Mouse (Mus musculus) limb, embryonic 14.5 days (tissue): ENCODE results near the gene Cep295nl. TPM values are rescaled to one million over a fixed set of nuclear protein-coding genes. Genes with fewer than 3 reads are reported as not detected.

Experiments used
- ATAC-seq: fragments of 200-750 bp; cut with Nextera tagmentation; 2 replicates; pipeline ENCODE4 v1.8.0; 2017; ENCODE audit warnings: low read depth, moderate number of reproducible peaks, moderate TSS enrichment; ENCODE audit not compliant: low FRiP score
- DNase-seq: peaks from one replicate; pipeline ENCODE4 v3.0.0-alpha.2; 2015; ENCODE audit warnings: low spot score
- H3K27ac ChIP-seq: fragments of 300-500 bp; sonication (generic); replicated peaks from 2 replicates; pipeline ENCODE4 v1.5.1; 2014; ENCODE audit warnings: low read depth, mild to moderate bottlenecking, low read length, moderate library complexity, mixed read lengths
- H3K27me3 ChIP-seq: fragments of 300-500 bp; sonication (generic); 2 replicates; pipeline ENCODE4 v1.6.1; 2014; ENCODE audit warnings: low read length, mixed read lengths; ENCODE audit not compliant: control insufficient read depth, insufficient read depth
- H3K36me3 ChIP-seq: fragments of 300-500 bp; sonication (generic); 2 replicates; pipeline ENCODE4 v1.6.1; 2014; ENCODE audit warnings: mild to moderate bottlenecking, low read length, moderate library complexity, mixed read lengths; ENCODE audit not compliant: control insufficient read depth, insufficient read depth
- H3K4me1 ChIP-seq: fragments of 300-500 bp; sonication (generic); 2 replicates; pipeline ENCODE4 v1.6.1; 2014; ENCODE audit warnings: antibody characterized with exemption, low read length, mixed read lengths; ENCODE audit not compliant: control insufficient read depth, insufficient read depth
- H3K4me2 ChIP-seq: fragments of 300-500 bp; sonication (generic); replicated peaks from 2 replicates; pipeline ENCODE4 v1.6.1; 2014; ENCODE audit warnings: low read depth, mild to moderate bottlenecking, low read length, moderate library complexity; ENCODE audit not compliant: severe bottlenecking
- H3K4me3 ChIP-seq: fragments of 300-500 bp; sonication (generic); replicated peaks from 2 replicates; pipeline ENCODE4 v1.5.1; 2014; ENCODE audit warnings: low read length
- H3K9ac ChIP-seq: fragments of 300-500 bp; sonication (generic); 2 replicates; pipeline ENCODE4 v1.6.1; 2014; ENCODE audit warnings: mild to moderate bottlenecking, low read depth, low read length, moderate library complexity; ENCODE audit not compliant: severe bottlenecking
- H3K9me3 ChIP-seq: fragments of 300-500 bp; sonication (generic); 2 replicates; pipeline ENCODE4 v1.6.1; 2016; ENCODE audit warnings: low read length; ENCODE audit not compliant: control insufficient read depth
- POLR2A ChIP-seq: fragments of 200-500 bp; IDR thresholded peaks from 2 replicates; pipeline ENCODE4 v1.8.0; 2012; ENCODE audit warnings: inconsistent platforms, mild to moderate bottlenecking, moderate library complexity, borderline replicate concordance; ENCODE audit not compliant: insufficient read depth, insufficient read length; ENCODE audit errors: extremely low read depth
- WGBS: fragments of 180-500 bp; shearing (Covaris S2); extraction: QIAGEN DNeasy Blood & Tissue Kit; methylation state at CpG from one replicate; pipeline ENCODE4 v1.1.7; 2014; 5-methylcytosine and 5-hydroxymethylcytosine counted together
- polyA plus RNA-seq, 2 experiments: library from polyadenylated mRNA; depleted of rRNA in 1 of 2; stranded (reverse) in 1 of 2; unstranded in 1 of 2; fragments of >200 nt; fragmentation: Nextera tagmentation in 1 of 2; extraction: Ambion mirVana in 1 of 2; gene quantifications; 2 replicates each; pipeline versions ENCODE4 v1.2.1 to v1.2.3; 2012 to 2014

The Cep295nl gene
- polyA plus RNA-seq, 2 experiments: 0.85 to 1.3 TPM

GRCm38 (mm10) chr11:118375881-118376280 lies 33.6 kb upstream of the Cep295nl start:
- peaks cover 25% of the 10 kb centered on the region for H3K4me1 ChIP-seq
- no peak overlapping the region for H3K27ac ChIP-seq
- no peak for TF ChIP-seq POLR2A
- no peak overlapping the region for H3K4me3 ChIP-seq
- H3K36me3 ChIP-seq: no peaks in the 10 kb centered on the region
- H3K9ac ChIP-seq: no peak overlapping the region
- ATAC-seq: no peak
- H3K27me3 ChIP-seq: no peaks in the 10 kb centered on the region
- peak; percentile 66 for DNase-seq
- WGBS: 75% methylated on average over 5 of the region's 5 CpGs
- no peak overlapping the region for H3K4me2 ChIP-seq
- no peaks in the 10 kb centered on the region for H3K9me3 ChIP-seq

GRCm38 (mm10) chr11:118375461-118375860 lies 33.2 kb upstream of the Cep295nl start:
- WGBS: 70% methylated on average over 8 of the region's 8 CpGs
- Histone ChIP-seq H3K4me1 (peaks cover 25% of the 10 kb centered on the region), H3K27me3 (no peaks in the 10 kb centered on the region), H3K4me2 (no peak overlapping the region), H3K9me3 (no peaks in the 10 kb centered on the region), H3K4me3 (no peak overlapping the region), H3K36me3 (no peaks in the 10 kb centered on the region), H3K9ac (no peak overlapping the region), H3K27ac (no peak overlapping the region)
- ATAC-seq: 0 out of 2 replicates have a peak, but pooled peaks have one; percentile 34
- no peak for DNase-seq
- no peak for TF ChIP-seq POLR2A

- no peak overlapping the region for H3K9ac ChIP-seq
- no peak overlapping the region for H3K27ac ChIP-seq
- no peak overlapping the region for H3K4me3 ChIP-seq
- H3K4me1 ChIP-seq: peaks cover 25% of the 10 kb centered on the region
- TF ChIP-seq POLR2A: no peak
- H3K27me3 ChIP-seq: no peaks in the 10 kb centered on the region
- H3K9me3 ChIP-seq: no peaks in the 10 kb centered on the region
- no peak for ATAC-seq
- no peak for DNase-seq
- no peak overlapping the region for H3K4me2 ChIP-seq
- no peaks in the 10 kb centered on the region for H3K36me3 ChIP-seq
These were observed 32.7 kb upstream of the Cep295nl start for GRCm38 (mm10) chr11:118375006-118375405.

GRCm38 (mm10) chr11:118374506-118374905 lies 32.2 kb upstream of the Cep295nl start:
- ATAC-seq: no peak

GRCm38 (mm10) chr11:118372641-118373040 lies 30.3 kb upstream of the Cep295nl start:
- H3K9ac ChIP-seq: no peak overlapping the region
- no peak for TF ChIP-seq POLR2A
- H3K27ac ChIP-seq: peak overlapping the region; percentile 79
- DNase-seq: peak; percentile 47
- no peak overlapping the region for H3K4me2 ChIP-seq
- H3K27me3 ChIP-seq: no peaks in the 10 kb centered on the region
- ATAC-seq: no peak
- H3K36me3 ChIP-seq: no peaks in the 10 kb centered on the region
- 38% methylated on average over 7 of the region's 7 CpGs for WGBS
- peaks cover 25% of the 10 kb centered on the region for H3K4me1 ChIP-seq
- H3K4me3 ChIP-seq: no peak overlapping the region
- no peaks in the 10 kb centered on the region for H3K9me3 ChIP-seq

More at GRCm38 (mm10) chr11:118374506-118374905, 32.2 kb upstream of the Cep295nl start:
- no peak for DNase-seq
- Histone ChIP-seq H3K4me3 (no peak overlapping the region), H3K9me3 (no peaks in the 10 kb centered on the region), H3K27me3 (no peaks in the 10 kb centered on the region), H3K4me2 (no peak overlapping the region), H3K4me1 (peaks cover 25% of the 10 kb centered on the region), H3K36me3 (no peaks in the 10 kb centered on the region), H3K27ac (no peak overlapping the region), H3K9ac (no peak overlapping the region)
- 66% methylated on average over 5 of the region's 5 CpGs for WGBS
- no peak for TF ChIP-seq POLR2A

- H3K9ac ChIP-seq: no peak overlapping the region
- H3K4me2 ChIP-seq: no peak overlapping the region
- DNase-seq (peak; percentile 59), ATAC-seq (no peak; the same call in 1 of the 2 replicates)
- peak overlapping the region; percentile 79 for H3K27ac ChIP-seq
- no peak for TF ChIP-seq POLR2A
- H3K27me3 ChIP-seq: no peaks in the 10 kb centered on the region
- peaks cover 25% of the 10 kb centered on the region for H3K4me1 ChIP-seq
- H3K9me3 ChIP-seq: no peaks in the 10 kb centered on the region
- no peak overlapping the region for H3K4me3 ChIP-seq
- 57% methylated on average over 7 of the region's 7 CpGs for WGBS
- no peaks in the 10 kb centered on the region for H3K36me3 ChIP-seq
These were observed 29.6 kb upstream of the Cep295nl start for GRCm38 (mm10) chr11:118371876-118372275.
